Mouse (Mus musculus): ENCODE data around the gene Tbx10. TPM values are rescaled to one million over a fixed set of nuclear protein-coding genes. Genes with fewer than 3 reads are reported as not detected.

The Tbx10 gene
- polyA plus RNA-seq, 1 experiment, result 0.10 TPM

- 86% methylated on average over 12 of the region's 12 CpGs for WGBS
- TF ChIP-seq POLR2A (IDR thresholded peaks at IDR 0.05; ENCODE audit: low read depth, low read length) (no peak), CTCF (IDR thresholded peaks at IDR 0.05; ENCODE audit: extremely low read depth, insufficient read length, insufficient replicate concordance, low read depth, low read length) (no peak)
Observed at GRCm38 (mm10) chr19:4003641-4004040, 11.1 kb downstream of the Tbx10 start.

GRCm38 (mm10) chr19:4004331-4004730 is 11.8 kb downstream of the Tbx10 start:
- peaks cover 35% of the 10 kb centered on the region for H3K36me3 ChIP-seq (ENCODE audit: control insufficient read depth, insufficient read depth, low read length)
- H3K4me1 ChIP-seq (ENCODE audit: control insufficient read depth, insufficient read depth, insufficient read length, low read length), result peaks cover 20% of the 10 kb centered on the region
- no peak overlapping the region for H3K27ac ChIP-seq (ENCODE audit: insufficient read depth, low read depth, low read length)
- TF ChIP-seq POLR2A (IDR thresholded peaks at IDR 0.05; ENCODE audit: low read depth, low read length) (no peak), CTCF (IDR thresholded peaks at IDR 0.05; ENCODE audit: extremely low read depth, insufficient read length, insufficient replicate concordance, low read depth, low read length) (no peak)
- no peaks in the 10 kb centered on the region for H3K27me3 ChIP-seq (ENCODE audit: control insufficient read depth, insufficient read depth, low read length)
- H3K4me3 ChIP-seq (ENCODE audit: low read depth, low read length), result no peak overlapping the region
- 92% methylated on average over 15 of the region's 15 CpGs for WGBS

More at GRCm38 (mm10) chr19:4003641-4004040, 11.1 kb downstream of the Tbx10 start:
- Histone ChIP-seq H3K4me3 (ENCODE audit: low read depth, low read length) (no peak overlapping the region), H3K27ac (ENCODE audit: insufficient read depth, low read depth, low read length) (no peak overlapping the region), H3K27me3 (ENCODE audit: control insufficient read depth, insufficient read depth, low read length) (no peaks in the 10 kb centered on the region), H3K36me3 (ENCODE audit: control insufficient read depth, insufficient read depth, low read length) (peaks cover 29% of the 10 kb centered on the region), H3K4me1 (ENCODE audit: control insufficient read depth, insufficient read depth, insufficient read length, low read length) (peaks cover 25% of the 10 kb centered on the region)

DNA sequence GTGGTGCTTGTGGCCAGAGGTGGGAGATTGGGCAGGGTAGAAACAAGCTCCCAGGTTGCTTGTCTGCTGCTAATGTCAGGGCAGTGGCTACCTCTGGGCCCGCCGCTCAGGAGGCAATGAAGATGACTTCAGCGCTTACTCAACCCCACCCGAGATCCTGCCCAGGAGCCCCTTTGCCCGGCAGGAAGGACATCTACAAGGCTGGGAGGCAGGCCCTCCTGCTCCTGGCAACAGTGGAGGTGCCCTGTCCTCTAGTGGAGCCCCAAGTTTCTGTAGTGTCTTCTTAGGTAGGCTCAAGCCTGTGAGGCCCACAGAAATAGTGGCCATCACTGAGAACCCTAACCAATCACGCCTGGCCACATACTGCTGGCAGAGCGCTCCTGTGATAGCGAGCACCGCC is 12.5 kb downstream of the Tbx10 start:
- Histone ChIP-seq H3K27me3 (ENCODE audit: control insufficient read depth, insufficient read depth, low read length) (no peaks in the 10 kb centered on the region), H3K4me1 (ENCODE audit: control insufficient read depth, insufficient read depth, insufficient read length, low read length) (peaks cover 16% of the 10 kb centered on the region), H3K36me3 (ENCODE audit: control insufficient read depth, insufficient read depth, low read length) (peaks cover 42% of the 10 kb centered on the region), H3K4me3 (ENCODE audit: low read depth, low read length) (no peak overlapping the region), H3K27ac (ENCODE audit: insufficient read depth, low read depth, low read length) (no peak overlapping the region)
- no peak for TF ChIP-seq CTCF (IDR thresholded peaks at IDR 0.05; ENCODE audit: extremely low read depth, insufficient read length, insufficient replicate concordance, low read depth, low read length)
- TF ChIP-seq POLR2A (IDR thresholded peaks at IDR 0.05; ENCODE audit: low read depth, low read length), result no peak
- 87% methylated on average over 9 of the region's 9 CpGs for WGBS

DNA sequence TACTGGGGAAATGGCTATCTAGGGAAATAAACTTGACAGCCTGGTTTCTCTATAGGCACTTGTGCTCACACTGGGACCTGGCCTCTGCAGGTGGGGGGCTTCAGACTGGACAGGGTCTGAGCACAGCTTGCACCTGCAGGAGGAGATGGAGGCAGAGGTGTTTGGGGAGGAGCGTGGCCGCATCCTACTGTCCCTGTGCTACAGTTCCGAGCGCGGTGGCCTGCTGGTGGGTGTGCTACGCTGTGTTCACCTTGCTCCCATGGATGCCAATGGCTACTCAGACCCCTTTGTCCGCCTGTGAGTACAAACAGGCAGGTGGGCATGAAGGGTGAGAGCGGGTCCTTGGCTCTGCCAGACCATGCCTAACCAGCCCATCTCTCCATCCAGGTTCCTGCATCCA is 13.4 kb downstream of the Tbx10 start:
- Histone ChIP-seq H3K4me1 (ENCODE audit: control insufficient read depth, insufficient read depth, insufficient read length, low read length) (peaks cover 14% of the 10 kb centered on the region), H3K4me3 (ENCODE audit: low read depth, low read length) (no peak overlapping the region), H3K27me3 (ENCODE audit: control insufficient read depth, insufficient read depth, low read length) (no peaks in the 10 kb centered on the region), H3K27ac (ENCODE audit: insufficient read depth, low read depth, low read length) (no peak overlapping the region), H3K36me3 (ENCODE audit: control insufficient read depth, insufficient read depth, low read length) (peaks cover 49% of the 10 kb centered on the region)
- TF ChIP-seq POLR2A (IDR thresholded peaks at IDR 0.05; ENCODE audit: low read depth, low read length) (no peak), CTCF (IDR thresholded peaks at IDR 0.05; ENCODE audit: extremely low read depth, insufficient read length, insufficient replicate concordance, low read depth, low read length) (no peak)
- WGBS, result 94% methylated on average over 8 of the region's 8 CpGs

GRCm38 (mm10) chr19:4011086-4011485 is 18.5 kb downstream of the Tbx10 start:
- Histone ChIP-seq H3K36me3 (ENCODE audit: control insufficient read depth, insufficient read depth, low read length) (peaks cover 46% of the 10 kb centered on the region), H3K27me3 (ENCODE audit: control insufficient read depth, insufficient read depth, low read length) (no peaks in the 10 kb centered on the region), H3K4me3 (ENCODE audit: low read depth, low read length) (no peak overlapping the region), H3K27ac (ENCODE audit: insufficient read depth, low read depth, low read length) (no peak overlapping the region), H3K4me1 (ENCODE audit: control insufficient read depth, insufficient read depth, insufficient read length, low read length) (peaks cover 6% of the 10 kb centered on the region; the same call in 1 of the 2 replicates)
- TF ChIP-seq POLR2A (IDR thresholded peaks at IDR 0.05; ENCODE audit: low read depth, low read length) (no peak), CTCF (IDR thresholded peaks at IDR 0.05; ENCODE audit: extremely low read depth, insufficient read length, insufficient replicate concordance, low read depth, low read length) (no peak)
- WGBS, result 93% methylated on average over 5 of the region's 5 CpGs

DNA sequence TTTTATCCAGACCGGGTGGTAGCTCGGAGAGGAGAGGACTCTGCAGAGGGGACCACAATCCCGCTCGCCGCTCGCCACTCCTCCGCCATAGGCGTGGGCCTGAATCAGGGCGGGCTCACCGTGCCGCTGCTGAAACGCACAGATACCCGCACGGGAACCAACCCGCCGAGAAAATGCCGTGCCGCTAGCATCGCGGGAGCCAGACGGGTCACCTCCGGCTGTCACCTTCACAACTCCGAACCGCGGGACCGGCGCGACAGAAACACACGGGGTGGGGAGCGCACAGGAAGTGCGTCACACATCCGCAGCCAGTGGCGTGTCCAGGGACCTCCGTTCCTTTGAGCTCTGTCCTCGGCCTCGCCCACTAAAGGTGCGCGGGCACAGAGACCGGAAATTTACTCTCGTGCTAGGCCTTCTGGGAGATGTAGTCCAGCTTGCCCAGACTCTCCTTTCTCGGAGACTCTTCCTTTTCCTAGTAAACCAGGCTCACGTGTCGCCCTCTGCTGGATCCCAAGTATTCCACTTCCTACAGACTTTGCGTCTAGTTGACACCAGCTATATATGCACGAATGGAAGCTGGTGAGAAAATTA is 20.0 kb downstream of the Tbx10 start, which contains the start of gene Ndufv1:
Gene Ndufv1 (minus strand): TSS at position 375 of the 591 bp plus-strand sequence.
- Histone ChIP-seq H3K27me3 (ENCODE audit: control insufficient read depth, insufficient read depth, low read length) (no peaks in the 10 kb centered on the region), H3K27ac (ENCODE audit: insufficient read depth, low read depth, low read length) (peak within 1 kb of the TSS; percentile 67), H3K36me3 (ENCODE audit: control insufficient read depth, insufficient read depth, low read length) (peaks cover 34% of the 10 kb centered on the region), H3K4me1 (ENCODE audit: control insufficient read depth, insufficient read depth, insufficient read length, low read length) (peaks cover 6% of the 10 kb centered on the region; the same call in 1 of the 2 replicates), H3K4me3 (ENCODE audit: low read depth, low read length) (peak within 1 kb of the TSS; percentile 93)
- TF ChIP-seq CTCF (IDR thresholded peaks at IDR 0.05; ENCODE audit: extremely low read depth, insufficient read length, insufficient replicate concordance, low read depth, low read length), result peak; percentile 59; the same call in 1 of the 2 replicates
- TF ChIP-seq POLR2A (IDR thresholded peaks at IDR 0.05; ENCODE audit: low read depth, low read length), result peak; percentile 70
- under 1% methylated on average over 45 of the region's 45 CpGs for WGBS

- peak overlapping the region; percentile 35 for H3K4me3 ChIP-seq (ENCODE audit: low read depth, low read length)
- H3K4me1 ChIP-seq (ENCODE audit: control insufficient read depth, insufficient read depth, insufficient read length, low read length), result peaks cover 6% of the 10 kb centered on the region; the same call in 1 of the 2 replicates
- peaks cover 29% of the 10 kb centered on the region for H3K36me3 ChIP-seq (ENCODE audit: control insufficient read depth, insufficient read depth, low read length)
- no peak overlapping the region for H3K27ac ChIP-seq (ENCODE audit: insufficient read depth, low read depth, low read length)
- no peaks in the 10 kb centered on the region for H3K27me3 ChIP-seq (ENCODE audit: control insufficient read depth, insufficient read depth, low read length)
- WGBS, result 24% methylated on average over 9 of the region's 9 CpGs
- TF ChIP-seq CTCF (IDR thresholded peaks at IDR 0.05; ENCODE audit: extremely low read depth, insufficient read length, insufficient replicate concordance, low read depth, low read length) (0 out of 2 replicates have a peak, but pooled peaks have one; percentile 0), POLR2A (IDR thresholded peaks at IDR 0.05; ENCODE audit: low read depth, low read length) (no peak)
Observed at GRCm38 (mm10) chr19:4013066-4013465, 20.5 kb downstream of the Tbx10 start.

Data from small intestine, adult 2 months (tissue).